Mouse (Mus musculus): Measurements from ENCODE around the gene Nr4a3.
A peak's percentile ranks its signal among the peaks of the same experiment; 100 is the strongest.

Gene Nr4a3

GRCm38 (mm10) chr4:48050020-48050419 lies 5.1 kb downstream of the Nr4a3 start:
- DNase-seq (ENCODE audit: low spot score in 2 of 2), result no peak

- no peak for DNase-seq (ENCODE audit: low spot score in 2 of 2)
Measured at GRCm38 (mm10) chr4:48050442-48050841, 5.5 kb downstream of the Nr4a3 start.

GRCm38 (mm10) chr4:48051086-48051673 lies 6.2 kb downstream of the Nr4a3 start:
- no peak for DNase-seq (ENCODE audit: low spot score in 2 of 2)

GRCm38 (mm10) chr4:48051674-48052121 lies 6.7 kb downstream of the Nr4a3 start:
- DNase-seq (ENCODE audit: low spot score in 2 of 2), result no peak

GRCm38 (mm10) chr4:48061716-48062115 lies 16.8 kb downstream of the Nr4a3 start:
- DNase-seq (ENCODE audit: low spot score in 2 of 2), result no peak

GRCm38 (mm10) chr4:48064311-48064710 lies 19.4 kb downstream of the Nr4a3 start:
- DNase-seq (ENCODE audit: low spot score in 2 of 2), result no peak

GRCm38 (mm10) chr4:48066676-48067075 lies 21.7 kb downstream of the Nr4a3 start:
- no peak for DNase-seq (ENCODE audit: low spot score in 2 of 2)

- no peak for DNase-seq (ENCODE audit: low spot score in 2 of 2)
Measured at GRCm38 (mm10) chr4:48069111-48069510, 24.2 kb downstream of the Nr4a3 start.

GRCm38 (mm10) chr4:48072006-48072405 lies 27.1 kb downstream of the Nr4a3 start:
- DNase-seq (ENCODE audit: low spot score in 2 of 2), result no peak

- no peak for DNase-seq (ENCODE audit: low spot score in 2 of 2)
Measured at GRCm38 (mm10) chr4:48073325-48073724, 28.4 kb downstream of the Nr4a3 start.

GRCm38 (mm10) chr4:48074451-48075240 lies 29.7 kb downstream of the Nr4a3 start:
- DNase-seq (ENCODE audit: low spot score in 2 of 2), result no peak

- no peak for DNase-seq (ENCODE audit: low spot score in 2 of 2)
Measured at GRCm38 (mm10) chr4:48076693-48077471, 31.9 kb downstream of the Nr4a3 start.

- DNase-seq (ENCODE audit: low spot score in 2 of 2), result no peak
Measured at GRCm38 (mm10) chr4:48078213-48078612, 33.3 kb downstream of the Nr4a3 start.

- DNase-seq (ENCODE audit: low spot score in 2 of 2), result no peak
Measured at GRCm38 (mm10) chr4:48079285-48080039, 34.5 kb downstream of the Nr4a3 start.

- no peak for DNase-seq (ENCODE audit: low spot score in 2 of 2)
Measured at GRCm38 (mm10) chr4:48083452-48083851, 38.5 kb downstream of the Nr4a3 start.

GRCm38 (mm10) chr4:48086609-48087008 lies 41.7 kb downstream of the Nr4a3 start:
- DNase-seq (ENCODE audit: low spot score in 2 of 2), result no peak

- DNase-seq (ENCODE audit: low spot score in 2 of 2), result peak in 1 of 2 experiments; percentile 12
Measured at GRCm38 (mm10) chr4:48087497-48087896, 42.5 kb downstream of the Nr4a3 start.

GRCm38 (mm10) chr4:48093221-48093620 lies 48.3 kb downstream of the Nr4a3 start:
- DNase-seq (ENCODE audit: low spot score in 2 of 2), result peak in 1 of 2 experiments; percentile 22

- DNase-seq (ENCODE audit: low spot score in 2 of 2), result no peak
Measured at GRCm38 (mm10) chr4:48100217-48100616, 55.3 kb downstream of the Nr4a3 start.

- no peak for DNase-seq (ENCODE audit: low spot score in 2 of 2)
Measured at GRCm38 (mm10) chr4:48101981-48102380, 57.0 kb downstream of the Nr4a3 start.

- no peak for DNase-seq (ENCODE audit: low spot score in 2 of 2)
Measured at GRCm38 (mm10) chr4:48105387-48105786, 60.4 kb downstream of the Nr4a3 start.

- no peak for DNase-seq (ENCODE audit: low spot score in 2 of 2)
Measured at GRCm38 (mm10) chr4:48107086-48107485, 62.1 kb downstream of the Nr4a3 start.
